ENCODE assay signal across 8 mouse cellular contexts in the genomic region with DNA sequence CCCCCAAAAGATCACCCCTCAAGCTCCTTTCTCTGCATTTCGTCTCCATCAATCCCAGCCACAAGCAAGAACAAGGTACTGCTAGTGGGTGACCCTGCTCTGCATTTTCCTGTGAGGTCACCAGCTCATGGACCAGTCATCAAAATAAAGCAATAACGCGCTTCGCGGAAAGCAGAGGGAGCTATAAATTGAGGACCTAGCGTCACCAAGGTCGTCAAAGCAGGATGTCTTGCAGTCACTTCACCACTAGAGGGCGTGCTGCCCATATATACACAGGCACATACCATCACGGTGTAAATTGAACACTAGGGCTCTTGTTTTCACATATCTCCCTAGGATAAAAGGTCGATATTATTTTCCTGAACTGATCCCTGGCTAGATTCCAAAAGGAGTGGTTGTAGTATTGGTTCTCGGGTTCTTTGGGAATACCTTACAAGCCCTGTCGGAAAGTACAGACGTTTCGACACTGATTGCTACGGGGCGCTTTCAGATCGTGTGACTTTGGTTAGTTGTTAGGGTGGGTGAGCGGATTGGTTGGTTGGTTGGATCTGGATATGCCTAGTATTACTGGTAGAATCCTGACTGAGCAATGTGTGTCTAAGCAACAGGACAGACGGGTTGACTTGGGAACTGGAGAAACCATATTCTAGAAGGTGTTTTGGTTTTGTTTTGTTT.
A peak's percentile ranks its signal among the peaks of the same experiment; 100 is the strongest.
DNase-seq lines count a peak whose midpoint lies in the region; ATAC-seq and TF ChIP-seq lines count a peak whose summit lies in the region.

No protein-coding gene starts in this region.

- peak; percentile 88 for TF ChIP-seq CTCF in ES-Bruce4 (IDR thresholded peaks at IDR 0.05; ENCODE audit: low read depth, low read length)

- no peak overlapping the region for H3K9ac ChIP-seq in ES-Bruce4 (ENCODE audit: low read depth, poor library complexity, severe bottlenecking)
- H3K9ac ChIP-seq in liver, embryonic 15.5 days: no peak overlapping the region
- H3K9ac ChIP-seq in neural tube, embryonic 12.5 days: no peak overlapping the region

- no peak overlapping the region for H3K27ac ChIP-seq in ES-Bruce4 (ENCODE audit: insufficient read depth, low read length)
- no peak overlapping the region for H3K27ac ChIP-seq in brown adipose tissue, adult 24 weeks (replicated peaks; ENCODE audit: low read depth, low read length)
- no peak overlapping the region for H3K27ac ChIP-seq in liver, embryonic 15.5 days (replicated peaks)
- H3K27ac ChIP-seq in neural tube, embryonic 12.5 days: no peak overlapping the region

- H3K27me3 ChIP-seq in ES-Bruce4 (ENCODE audit: control insufficient read depth, insufficient read depth, low read length, poor library complexity, severe bottlenecking): no peaks in the 10 kb centered on the region
- no peaks in the 10 kb centered on the region for H3K27me3 ChIP-seq in liver, embryonic 15.5 days
- H3K27me3 ChIP-seq in neural tube, embryonic 12.5 days (replicated peaks): no peaks in the 10 kb centered on the region

- no peak for TF ChIP-seq EP300 in ES-Bruce4 (IDR thresholded peaks at IDR 0.05; ENCODE audit: insufficient read depth, low read depth, low read length)

- no peak overlapping the region for H3K4me3 ChIP-seq in ES-Bruce4 (ENCODE audit: low read depth, low read length)
- peak overlapping the region; percentile 19; the same call in 1 of the 2 replicates for H3K4me3 ChIP-seq in brown adipose tissue, adult 24 weeks (ENCODE audit: insufficient read depth, low read depth, low read length)
- 0 out of 2 replicates have a peak overlapping the region, but pooled peaks have one; percentile 4 for H3K4me3 ChIP-seq in liver, embryonic 15.5 days (replicated peaks)
- no peak overlapping the region for H3K4me3 ChIP-seq in neural tube, embryonic 12.5 days

- peak; percentile 74 to 78 for DNase-seq in heart, postnatal 10 days
- peak; percentile 82 to 85 for DNase-seq in kidney, postnatal 36 days
- peak; percentile 77 for DNase-seq in testis, postnatal 10 days (ENCODE audit: low spot score)

- TF ChIP-seq POLR2A in ES-Bruce4 (IDR thresholded peaks at IDR 0.05; ENCODE audit: insufficient read depth, low read length): no peak

- ATAC-seq in erythroid progenitor cell, adult 5-6 weeks (replicated peaks; ENCODE audit: low FRiP score, poor library complexity, severe bottlenecking): peak; percentile 93
- ATAC-seq in liver, embryonic 15.5 days (ENCODE audit: insufficient read depth): peak; percentile 68
- peak; percentile 82 for ATAC-seq in neural tube, embryonic 12.5 days (ENCODE audit: low FRiP score, low read depth)

- no peaks in the 10 kb centered on the region for H3K9me3 ChIP-seq in ES-Bruce4 (replicated peaks; ENCODE audit: control insufficient read depth, insufficient read depth, low read length, poor library complexity, severe bottlenecking)
- no peaks in the 10 kb centered on the region for H3K9me3 ChIP-seq in liver, embryonic 15.5 days (replicated peaks)
- H3K9me3 ChIP-seq in neural tube, embryonic 12.5 days: no peaks in the 10 kb centered on the region

- peak overlapping the region; percentile 31 for H3K4me2 ChIP-seq in liver, embryonic 15.5 days
- no peak overlapping the region; the same call in 1 of the 2 replicates for H3K4me2 ChIP-seq in neural tube, embryonic 12.5 days (replicated peaks)

- no peaks in the 10 kb centered on the region for H3K36me3 ChIP-seq in ES-Bruce4 (ENCODE audit: control insufficient read depth, insufficient read depth, low read length, poor library complexity, severe bottlenecking)
- H3K36me3 ChIP-seq in liver, embryonic 15.5 days (replicated peaks): no peaks in the 10 kb centered on the region
- peaks cover 3% of the 10 kb centered on the region for H3K36me3 ChIP-seq in neural tube, embryonic 12.5 days

- intact Hi-C loops in heart, postnatal 10 days (cut with DNase I): loop anchor here (2.0 to 5.0 kb wide), 2 partner anchors 41 to 82 kb away; no protein-coding TSS in a partner anchor

- no peaks in the 10 kb centered on the region for H3K4me1 ChIP-seq in ES-Bruce4 (ENCODE audit: control insufficient read depth, insufficient read depth, low read length)
- no peaks in the 10 kb centered on the region for H3K4me1 ChIP-seq in brown adipose tissue, adult 24 weeks (ENCODE audit: control insufficient read depth, insufficient read depth, insufficient read length, low read length)
- H3K4me1 ChIP-seq in liver, embryonic 15.5 days (replicated peaks): peaks cover 6% of the 10 kb centered on the region; the same call in 1 of the 2 replicates
- H3K4me1 ChIP-seq in neural tube, embryonic 12.5 days: peaks cover 5% of the 10 kb centered on the region

- 41% methylated on average over 19 of the region's 19 CpGs for WGBS in liver, embryonic 15.5 days (ENCODE audit: insufficient replicate concordance)
- 44% methylated on average over 19 of the region's 19 CpGs for WGBS in neural tube, embryonic 12.5 days

Comparison
In these comparisons a context has a peak if more than half of its experiments do, and no peak if none do; other contexts are left out.
1. H3K4me3 ChIP-seq: peak in brown adipose tissue, adult 24 weeks (single experiment) and liver, embryonic 15.5 days (single experiment); none in ES-Bruce4 (single experiment) and neural tube, embryonic 12.5 days (single experiment).
2. Peak in every context shown above with its lines, with median percentiles within 50 percentile points of each other: ATAC-seq and DNase-seq.